Mouse (Mus musculus) left cerebral cortex, postnatal 10 days (tissue): ENCODE results near the gene Fhdc1. TPM values are rescaled to one million over a fixed set of nuclear protein-coding genes. Genes with fewer than 3 reads are reported as not detected.

Experiments
- DNase-seq, 2 experiments: peaks; one replicate each; pipeline ENCODE4 v3.0.0; 2021 to 2022; ENCODE audit warnings: low spot score in 2 of 2, mixed read lengths in 1 of 2; ENCODE audit errors: extremely low spot score in 1 of 2
- intact Hi-C: fragments of 180-260 bp; cut with DNase I; formaldehyde crosslinking; loops from one replicate; pipeline ENCODE4 v1.15.1; 2025
- total RNA-seq, 2 experiments: library from RNA; stranded (reverse); gene quantifications; 2 replicates each; pipeline ENCODE4 v1.2.3; 2021

Fhdc1 gene
- total RNA-seq, 2 experiments from 2014 or later, result 2.2 to 2.3 TPM

DNA sequence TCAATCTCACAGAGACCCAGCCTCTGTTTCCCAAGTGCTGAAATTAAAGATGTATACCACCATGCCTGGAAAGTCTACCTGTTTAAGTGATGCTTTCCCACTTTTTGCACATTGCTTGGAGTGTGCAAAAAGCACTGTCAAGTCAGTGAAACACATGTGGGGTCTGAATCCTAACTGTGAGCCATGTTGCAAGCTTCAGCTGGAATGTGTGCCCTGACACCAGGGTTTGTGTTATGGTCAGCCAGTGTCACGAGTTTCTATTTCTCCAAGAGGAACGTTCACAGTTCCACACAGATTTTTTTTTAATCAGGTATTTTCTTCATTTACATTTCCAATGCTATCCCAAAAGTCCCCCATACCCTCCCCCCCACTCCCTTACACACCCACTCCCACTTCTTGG, 84.0 kb downstream of the Fhdc1 start:
- DNase-seq, result no peak
- intact Hi-C loops, result no loop called here

DNA sequence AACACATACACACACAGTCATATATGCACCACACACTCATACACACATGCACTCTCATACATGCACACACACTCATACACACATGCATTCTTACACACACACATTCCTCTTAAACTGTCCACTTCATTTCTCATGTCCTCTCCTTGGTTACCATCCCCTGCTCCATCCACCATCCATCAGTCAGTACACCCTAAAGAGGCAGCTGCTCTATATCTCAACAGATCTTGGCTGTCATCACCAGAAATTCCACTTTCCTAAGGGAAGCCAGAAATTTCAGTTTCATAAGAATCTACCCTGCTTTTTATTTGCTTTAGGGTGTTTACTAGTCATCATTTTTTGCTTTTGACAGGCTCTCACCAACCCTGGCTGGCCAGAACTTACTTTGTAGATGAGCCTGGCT, 84.4 kb downstream of the Fhdc1 start:
- no peak for DNase-seq

GRCm38 (mm10) chr3:84394841-84395447, 85.3 kb downstream of the Fhdc1 start:
- intact Hi-C loops, result no loop called here

More for the DNA sequence above, 84.4 kb downstream of the Fhdc1 start:
- intact Hi-C loops, result no loop called here

More at GRCm38 (mm10) chr3:84394841-84395447, 85.3 kb downstream of the Fhdc1 start:
- DNase-seq, result no peak

Other genes with a start within 250 kb of the Fhdc1 start
- 100 to 1,000 TPM; 186 to 212 TPM for gene Trim2, start 173.6 kb downstream of the Fhdc1 start, total RNA-seq
- 10 to 100 TPM; 14.4 to 15.0 TPM for gene Arfip1, start 102.2 kb upstream of the Fhdc1 start, total RNA-seq
- under 1 TPM in 1 of 2 experiments, not detected in 1; 0.19 TPM for gene Tigd4, start 113.1 kb upstream of the Fhdc1 start, total RNA-seq
- 1 to 10 TPM in 1 of 2 experiments, under 1 TPM in 1; 0.87 to 1.5 TPM for gene Tmem154, start 185.8 kb upstream of the Fhdc1 start, total RNA-seq